Mouse (Mus musculus): ENCODE data around the gene Elmsan1. TPM values are rescaled to one million over a fixed set of nuclear protein-coding genes. Genes with fewer than 3 reads are reported as not detected.
"Not testable (repeated sequence)": the region's sequence is repeated elsewhere in the genome, so short reads cannot be mapped to it uniquely, and the experiment has no call there.

Gene Elmsan1
- 4.3 and 5.0 TPM in 2 replicates for polyA plus RNA-seq (2015; fragmentation: Nextera tagmentation; extraction: Ambion mirVana)

DNA sequence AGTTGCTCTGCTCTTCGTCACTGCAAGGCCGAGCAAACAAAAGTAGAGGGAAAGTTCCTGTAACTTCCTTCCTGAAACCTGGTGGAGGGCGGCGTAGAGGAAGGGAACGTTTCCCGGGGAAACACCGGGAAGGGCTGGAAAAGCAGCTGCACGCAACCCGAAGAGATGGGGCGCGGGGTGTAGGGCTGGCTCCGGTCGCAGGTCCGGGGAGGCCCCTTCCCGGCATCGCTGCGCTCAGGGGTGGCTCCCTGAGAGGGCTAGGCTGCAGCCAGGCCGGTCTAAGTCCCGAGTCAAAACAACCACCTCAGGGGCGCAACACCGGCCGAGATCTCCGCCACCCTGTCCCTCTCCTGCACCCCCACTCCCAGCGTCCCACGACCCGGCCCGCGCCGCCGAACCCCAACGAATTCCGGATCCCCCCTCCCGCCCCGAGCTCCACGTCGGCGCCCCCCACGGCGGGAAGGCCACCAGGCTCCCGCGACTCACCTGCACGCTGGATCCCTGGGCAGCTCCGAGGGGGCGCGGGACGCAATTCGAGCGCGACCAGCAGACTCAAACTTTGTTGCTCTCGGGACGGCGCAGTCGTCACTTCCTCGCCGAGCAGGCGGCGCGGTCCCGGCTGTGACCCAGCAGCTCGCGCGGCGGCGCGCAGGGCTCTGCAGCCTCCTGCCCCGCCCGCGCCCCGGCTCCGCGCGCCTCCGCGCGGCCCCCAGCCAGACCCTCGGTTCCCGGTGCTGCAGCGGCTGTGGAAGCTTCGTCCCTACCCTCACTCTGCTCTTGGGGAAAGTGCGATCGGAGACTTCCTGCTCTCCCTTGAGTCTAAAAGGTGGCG is at the start of gene Elmsan1:
TSS of gene Elmsan1 (minus strand) at position 593 of the 832 bp plus-strand sequence.
- peak; percentile 75 for ATAC-seq (replicated peaks)

DNA sequence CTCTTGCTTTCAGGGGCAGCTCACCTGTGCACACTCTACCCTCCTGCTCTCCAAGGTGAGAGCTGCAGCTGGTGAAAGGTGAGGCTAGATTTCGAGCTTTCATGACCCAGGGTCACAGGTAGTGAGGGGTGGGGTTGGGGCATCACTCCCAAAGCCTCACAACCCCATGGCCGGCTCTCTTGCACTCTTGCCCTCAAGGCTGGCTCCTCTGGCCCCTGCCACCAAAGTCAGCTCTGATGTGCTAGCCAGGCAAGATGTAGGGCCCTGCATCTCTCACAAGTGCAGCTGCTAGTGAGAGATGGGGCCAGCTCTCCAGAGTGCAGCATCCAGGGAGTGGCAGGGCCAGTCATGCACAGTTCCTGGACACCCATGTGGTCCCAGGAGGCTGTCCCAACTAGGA is 48.6 kb upstream of the Elmsan1 start:
- WGBS: 68% methylated on average over 2 of the region's 2 CpGs
- H3K4me3 ChIP-seq: no peak overlapping the region
- H3K36me3 ChIP-seq: no peaks in the 10 kb centered on the region
- ATAC-seq (replicated peaks): no peak
- H3K9ac ChIP-seq (replicated peaks): no peak overlapping the region
- no peak overlapping the region for H3K4me2 ChIP-seq (replicated peaks)
- no peak overlapping the region for H3K27ac ChIP-seq (replicated peaks)
- H3K27me3 ChIP-seq: no peaks in the 10 kb centered on the region
- no peaks in the 10 kb centered on the region for H3K4me1 ChIP-seq
- H3K9me3 ChIP-seq: no peaks in the 10 kb centered on the region

More for the DNA sequence above, at the start of gene Elmsan1:
- Histone ChIP-seq H3K36me3 (no peaks in the 10 kb centered on the region), H3K27me3 (no peaks in the 10 kb centered on the region), H3K27ac (replicated peaks) (peak within 1 kb of the TSS; percentile 55), H3K9me3 (no peaks in the 10 kb centered on the region), H3K4me3 (peak within 1 kb of the TSS; percentile 70), H3K4me2 (replicated peaks) (peak within 1 kb of the TSS; percentile 97), H3K9ac (replicated peaks) (peak within 1 kb of the TSS; percentile 54), H3K4me1 (peaks cover 58% of the 10 kb centered on the region)
- WGBS: under 1% methylated on average over 80 of the region's 82 CpGs

DNA sequence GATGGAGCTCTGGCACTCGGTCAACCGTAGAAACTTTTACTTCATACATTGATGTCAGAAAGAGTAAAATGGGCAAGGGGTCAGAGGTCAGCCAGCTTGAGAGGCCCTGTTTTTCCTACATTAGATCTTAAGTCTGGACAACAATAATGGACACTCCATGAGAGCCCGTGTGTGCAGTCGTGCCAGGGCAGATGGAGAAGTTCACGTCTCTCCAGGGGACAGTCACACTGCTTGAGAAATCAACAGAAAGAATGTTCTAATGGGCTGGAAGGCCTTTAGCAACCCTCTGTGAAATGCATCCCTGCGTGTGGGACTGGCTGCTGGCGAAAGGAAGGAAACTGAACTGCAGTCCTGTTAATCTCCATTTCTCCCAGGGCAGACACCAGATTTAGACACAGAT is 41.7 kb upstream of the Elmsan1 start:
- Histone ChIP-seq H3K27ac (replicated peaks) (no peak overlapping the region), H3K9ac (replicated peaks) (no peak overlapping the region), H3K36me3 (no peaks in the 10 kb centered on the region), H3K4me1 (no peaks in the 10 kb centered on the region), H3K27me3 (no peaks in the 10 kb centered on the region), H3K9me3 (no peaks in the 10 kb centered on the region), H3K4me2 (replicated peaks) (no peak overlapping the region), H3K4me3 (no peak overlapping the region)
- WGBS: 49% methylated on average over 7 of the region's 7 CpGs
- ATAC-seq (replicated peaks): no peak

GRCm38 (mm10) chr12:84254886-84255285 is 36.2 kb upstream of the Elmsan1 start:
- H3K4me2 ChIP-seq (replicated peaks): no peak overlapping the region
- no peak overlapping the region for H3K4me3 ChIP-seq
- H3K9me3 ChIP-seq: no peaks in the 10 kb centered on the region
- no peaks in the 10 kb centered on the region for H3K27me3 ChIP-seq
- no peaks in the 10 kb centered on the region for H3K36me3 ChIP-seq
- no peak overlapping the region for H3K9ac ChIP-seq (replicated peaks)
- WGBS: 78% methylated on average over 5 of the region's 5 CpGs
- ATAC-seq (replicated peaks): no peak
- H3K4me1 ChIP-seq: no peaks in the 10 kb centered on the region
- no peak overlapping the region for H3K27ac ChIP-seq (replicated peaks)

- Histone ChIP-seq H3K27me3 (no peaks in the 10 kb centered on the region), H3K36me3 (no peaks in the 10 kb centered on the region), H3K9ac (replicated peaks) (no peak overlapping the region), H3K4me1 (no peaks in the 10 kb centered on the region), H3K27ac (replicated peaks) (no peak overlapping the region), H3K4me2 (replicated peaks) (no peak overlapping the region), H3K9me3 (no peaks in the 10 kb centered on the region), H3K4me3 (no peak overlapping the region)
- 94% methylated on average over 5 of the region's 5 CpGs for WGBS
- ATAC-seq (replicated peaks): no peak
Measured at GRCm38 (mm10) chr12:84252811-84253210, 34.1 kb upstream of the Elmsan1 start.

DNA sequence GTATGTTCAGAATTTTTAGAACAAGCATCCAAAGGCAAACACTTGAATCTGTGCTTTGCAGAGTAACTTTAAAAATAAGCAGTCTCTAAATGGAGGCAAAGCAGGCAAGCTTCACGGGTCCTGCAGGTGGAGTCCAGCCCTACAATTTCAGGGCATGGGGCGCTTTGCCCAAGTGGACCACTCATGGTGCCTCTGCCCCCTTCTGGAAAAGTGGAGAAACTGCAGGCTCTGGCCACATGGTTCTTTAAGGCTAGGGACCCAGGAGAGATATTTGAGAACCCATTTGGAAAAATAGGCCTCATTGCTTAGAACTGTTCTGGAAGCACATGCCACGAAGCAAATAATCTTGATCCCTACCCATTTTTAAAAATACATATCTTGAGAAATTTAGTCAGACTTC is 30.5 kb upstream of the Elmsan1 start:
- H3K9ac ChIP-seq (replicated peaks): no peak overlapping the region
- H3K4me3 ChIP-seq: no peak overlapping the region
- no peaks in the 10 kb centered on the region for H3K9me3 ChIP-seq
- H3K4me2 ChIP-seq (replicated peaks): no peak overlapping the region
- no peaks in the 10 kb centered on the region for H3K27me3 ChIP-seq
- H3K36me3 ChIP-seq: no peaks in the 10 kb centered on the region
- ATAC-seq (replicated peaks): no peak
- no peaks in the 10 kb centered on the region for H3K4me1 ChIP-seq
- no peak overlapping the region for H3K27ac ChIP-seq (replicated peaks)
- WGBS: 6% methylated on average over 3 of the region's 3 CpGs

GRCm38 (mm10) chr12:84245683-84246082 is 27.0 kb upstream of the Elmsan1 start:
- H3K27me3 ChIP-seq: no peaks in the 10 kb centered on the region
- no peak for ATAC-seq (replicated peaks)
- 57% methylated on average over 5 of the region's 5 CpGs for WGBS
- no peak overlapping the region for H3K4me3 ChIP-seq
- H3K4me1 ChIP-seq: no peaks in the 10 kb centered on the region
- no peak overlapping the region for H3K4me2 ChIP-seq (replicated peaks)
- no peak overlapping the region for H3K27ac ChIP-seq (replicated peaks)
- H3K9ac ChIP-seq (replicated peaks): no peak overlapping the region
- H3K9me3 ChIP-seq: no peaks in the 10 kb centered on the region
- no peaks in the 10 kb centered on the region for H3K36me3 ChIP-seq

GRCm38 (mm10) chr12:84243076-84243770 is 24.5 kb upstream of the Elmsan1 start:
- Histone ChIP-seq H3K9ac (replicated peaks) (no peak overlapping the region), H3K27ac (replicated peaks) (no peak overlapping the region), H3K36me3 (no peaks in the 10 kb centered on the region), H3K4me2 (replicated peaks) (no peak overlapping the region), H3K9me3 (no peaks in the 10 kb centered on the region), H3K4me3 (no peak overlapping the region), H3K27me3 (no peaks in the 10 kb centered on the region), H3K4me1 (no peaks in the 10 kb centered on the region)
- no peak for ATAC-seq (replicated peaks)
- WGBS: 86% methylated on average over 7 of the region's 7 CpGs

GRCm38 (mm10) chr12:84237036-84237435 is 18.4 kb upstream of the Elmsan1 start:
- H3K9me3 ChIP-seq; H3K4me2 ChIP-seq (replicated peaks); H3K4me3 ChIP-seq; H3K4me1 ChIP-seq; ATAC-seq (replicated peaks); H3K27ac ChIP-seq (replicated peaks); H3K27me3 ChIP-seq; H3K9ac ChIP-seq (replicated peaks); H3K36me3 ChIP-seq: not testable (repeated sequence)
- 92% methylated on average over 5 of the region's 5 CpGs for WGBS

GRCm38 (mm10) chr12:84235981-84236752 is 17.5 kb upstream of the Elmsan1 start:
- H3K36me3 ChIP-seq: no peaks in the 10 kb centered on the region
- no peaks in the 10 kb centered on the region for H3K4me1 ChIP-seq
- 87% methylated on average over 10 of the region's 10 CpGs for WGBS
- no peaks in the 10 kb centered on the region for H3K9me3 ChIP-seq
- H3K4me2 ChIP-seq (replicated peaks): no peak overlapping the region
- no peak overlapping the region for H3K4me3 ChIP-seq
- no peak overlapping the region for H3K9ac ChIP-seq (replicated peaks)
- no peak for ATAC-seq (replicated peaks)
- no peak overlapping the region for H3K27ac ChIP-seq (replicated peaks)
- H3K27me3 ChIP-seq: no peaks in the 10 kb centered on the region

DNA sequence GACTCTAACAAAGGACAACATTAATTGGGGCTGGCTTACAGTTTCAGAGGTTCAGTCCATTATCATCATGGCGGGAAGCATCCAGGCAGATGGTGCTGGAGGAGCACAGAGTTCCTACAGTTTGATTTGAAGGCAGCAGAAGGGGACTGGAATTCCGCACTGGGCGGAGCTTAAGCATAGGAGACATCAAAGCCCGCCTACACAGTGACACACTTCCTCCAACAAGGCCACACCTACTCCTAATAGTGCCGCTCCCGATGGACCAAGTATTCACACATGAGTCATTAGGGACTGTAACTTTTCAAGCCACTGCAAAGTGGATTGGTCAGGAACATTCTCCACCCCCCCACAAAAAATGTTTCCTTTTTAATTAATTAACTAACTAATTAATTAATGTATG is 16.9 kb upstream of the Elmsan1 start:
- Histone ChIP-seq H3K9me3 (no peaks in the 10 kb centered on the region), H3K4me3 (no peak overlapping the region), H3K4me2 (replicated peaks) (no peak overlapping the region), H3K4me1 (no peaks in the 10 kb centered on the region), H3K36me3 (no peaks in the 10 kb centered on the region), H3K9ac (replicated peaks) (no peak overlapping the region), H3K27me3 (no peaks in the 10 kb centered on the region), H3K27ac (replicated peaks) (no peak overlapping the region)
- WGBS: 95% methylated on average over 6 of the region's 6 CpGs
- ATAC-seq (replicated peaks): no peak

DNA sequence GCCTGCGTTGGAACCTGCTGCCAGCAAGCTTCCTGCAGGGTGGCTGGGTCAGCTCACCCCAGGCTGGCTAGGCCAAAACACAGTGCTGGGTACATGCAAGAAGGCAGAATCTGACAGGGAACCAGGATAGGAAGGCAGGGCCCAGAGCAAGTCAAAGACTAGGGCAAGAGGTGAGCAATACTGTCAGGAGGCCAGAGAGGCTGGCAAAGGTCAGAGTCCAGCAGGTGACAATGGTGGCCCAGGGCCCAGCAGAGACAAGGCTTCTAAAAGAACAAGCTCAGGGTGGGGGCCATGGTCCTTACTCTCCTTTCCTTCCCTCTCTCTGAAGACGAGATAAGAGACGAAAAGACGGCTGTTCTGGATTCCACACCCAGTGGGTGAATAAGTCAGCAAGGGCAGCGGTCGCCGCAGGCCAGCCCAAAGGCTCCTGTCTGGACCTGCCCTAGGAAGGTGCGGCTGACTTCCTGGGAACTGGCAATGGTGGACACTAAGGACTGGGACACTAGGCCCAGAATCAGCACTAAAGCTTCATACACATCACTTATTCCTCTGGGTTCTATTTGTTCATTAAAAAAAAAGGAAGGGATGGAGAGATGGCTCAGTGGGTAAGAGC is 14.9 kb upstream of the Elmsan1 start:
- Histone ChIP-seq H3K4me1 (no peaks in the 10 kb centered on the region), H3K4me3 (no peak overlapping the region), H3K27ac (replicated peaks) (no peak overlapping the region), H3K27me3 (no peaks in the 10 kb centered on the region), H3K4me2 (replicated peaks) (no peak overlapping the region), H3K36me3 (no peaks in the 10 kb centered on the region), H3K9me3 (no peaks in the 10 kb centered on the region), H3K9ac (replicated peaks) (no peak overlapping the region)
- ATAC-seq (replicated peaks): no peak
- 90% methylated on average over 8 of the region's 8 CpGs for whole genome bisulfite sequencing
